Mouse (Mus musculus) ES-Bruce4 (cell line): Measurements from ENCODE around the gene Cyp27b1.

Experiments used
- CTCF ChIP-seq: IDR thresholded peaks from one replicate; pipeline ENCODE4 v1.8.1; 2011; ENCODE audit warnings: low read depth, low read length
- EP300 ChIP-seq: IDR thresholded peaks from 2 replicates; pipeline ENCODE4 v1.6.1; 2011; ENCODE audit warnings: low read depth, low read length; ENCODE audit not compliant: insufficient read depth
- POLR2A ChIP-seq: IDR thresholded peaks from one replicate; pipeline ENCODE4 v1.8.1; 2011; ENCODE audit warnings: low read length; ENCODE audit not compliant: insufficient read depth

DNA sequence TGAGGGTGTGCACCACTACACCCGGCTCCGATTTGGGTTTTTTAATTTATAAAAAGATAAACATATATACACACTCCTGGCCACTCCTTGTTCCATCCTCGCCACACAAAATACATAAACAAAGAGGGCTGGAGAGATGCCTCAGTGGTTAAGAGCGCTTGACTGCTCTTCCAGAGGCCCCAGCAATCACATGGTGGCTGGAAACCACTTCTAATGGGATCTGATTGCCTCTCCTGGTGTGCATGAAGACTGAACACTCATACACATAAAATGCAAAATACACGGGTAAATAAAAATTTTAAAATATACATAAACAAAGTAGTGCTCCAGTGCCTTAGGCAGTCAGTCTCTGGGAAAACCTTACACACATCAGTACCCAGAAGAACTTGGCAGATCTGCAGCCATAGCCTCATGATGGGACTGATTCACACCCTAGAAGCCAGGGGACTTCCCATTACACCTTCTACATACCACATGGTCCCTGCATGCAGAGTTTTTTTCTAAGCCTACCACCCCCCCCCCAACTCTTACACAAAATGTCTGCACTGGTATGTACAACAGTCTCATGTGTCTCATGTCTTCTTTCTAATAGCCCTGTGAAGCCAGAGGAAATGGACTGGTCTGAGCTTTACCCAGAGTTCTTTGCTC, 5.5 kb upstream of the Cyp27b1 start:
- TF ChIP-seq POLR2A (no peak), CTCF (no peak), EP300 (no peak)
